Mouse (Mus musculus) hindbrain, embryonic 15.5 days (tissue): ENCODE results near the gene BC025446. TPM values are rescaled to one million over a fixed set of nuclear protein-coding genes. Genes with fewer than 3 reads are reported as not detected.

Experiments
- ATAC-seq: fragments of 200-750 bp; cut with Nextera tagmentation; 2 replicates; pipeline ENCODE4 v1.8.0; 2017; ENCODE audit warnings: low read depth, moderate number of reproducible peaks, moderate TSS enrichment; ENCODE audit not compliant: low FRiP score
- H3K27ac ChIP-seq: fragments of 300-500 bp; sonication (generic); replicated peaks from 2 replicates; pipeline ENCODE4 v1.5.1; 2015; ENCODE audit warnings: mild to moderate bottlenecking, inconsistent platforms
- H3K27me3 ChIP-seq: fragments of 300-500 bp; sonication (generic); 2 replicates; pipeline ENCODE4 v1.6.1; 2015; ENCODE audit warnings: control low read depth, inconsistent platforms
- H3K36me3 ChIP-seq: fragments of 300-500 bp; sonication (generic); 2 replicates; pipeline ENCODE4 v1.6.1; 2015; ENCODE audit warnings: control low read depth, inconsistent platforms
- H3K4me1 ChIP-seq: fragments of 300-500 bp; sonication (generic); replicated peaks from 2 replicates; pipeline ENCODE4 v1.6.1; 2015; ENCODE audit warnings: control low read depth, inconsistent platforms
- H3K4me2 ChIP-seq: fragments of 300-500 bp; sonication (generic); 2 replicates; pipeline ENCODE4 v1.6.1; 2015; ENCODE audit warnings: moderate library complexity, mild to moderate bottlenecking, inconsistent platforms
- H3K4me3 ChIP-seq: fragments of 300-500 bp; sonication (generic); 2 replicates; pipeline ENCODE4 v1.5.1; 2015; ENCODE audit warnings: mild to moderate bottlenecking, inconsistent platforms
- H3K9ac ChIP-seq: fragments of 300-500 bp; sonication (generic); 2 replicates; pipeline ENCODE4 v1.6.1; 2015; ENCODE audit warnings: inconsistent platforms
- H3K9me3 ChIP-seq: fragments of 300-500 bp; sonication (generic); 2 replicates; pipeline ENCODE4 v1.6.1; 2016; ENCODE audit warnings: control low read depth, inconsistent platforms
- WGBS: fragments of 180-500 bp; shearing (Covaris S2); methylation state at CpG from one replicate; pipeline ENCODE4 v1.1.7; 2015; 5-methylcytosine and 5-hydroxymethylcytosine counted together
- polyA plus RNA-seq: library from polyadenylated mRNA; unstranded; fragments of >200 nt; fragmentation: Nextera tagmentation; extraction: Ambion mirVana; gene quantifications from 2 replicates; pipeline ENCODE4 v1.2.1, GENCODE M21; 2015

The BC025446 gene
- polyA plus RNA-seq, 1 experiment from 2014 or later, result not detected

DNA sequence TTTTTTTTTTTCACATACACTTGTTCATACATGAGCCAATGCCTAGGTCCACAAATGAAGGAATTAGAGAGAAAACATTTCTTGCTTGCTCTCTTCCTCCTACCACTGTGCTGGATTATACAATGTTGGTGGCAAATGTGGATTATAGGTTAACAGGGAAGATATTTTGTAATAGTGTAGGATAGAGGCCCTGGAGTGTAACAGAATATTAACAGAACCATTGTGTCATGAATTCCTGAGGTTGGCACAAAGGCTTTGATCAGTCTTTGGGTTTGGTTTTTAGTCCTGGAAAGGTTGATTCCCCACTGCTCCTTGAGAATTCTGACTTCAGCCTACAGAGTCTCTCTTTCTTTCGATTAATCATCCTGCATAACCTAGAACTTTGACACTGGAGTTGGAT is 50.5 kb downstream of the BC025446 start:
- Histone ChIP-seq H3K9ac (no peak overlapping the region), H3K36me3 (no peaks in the 10 kb centered on the region), H3K4me2 (no peak overlapping the region), H3K4me3 (no peak overlapping the region), H3K27me3 (no peaks in the 10 kb centered on the region), H3K9me3 (no peaks in the 10 kb centered on the region), H3K27ac (no peak overlapping the region), H3K4me1 (no peaks in the 10 kb centered on the region)
- ATAC-seq, result no peak
- WGBS, result 78% methylated on average over 1 of the region's 1 CpGs

DNA sequence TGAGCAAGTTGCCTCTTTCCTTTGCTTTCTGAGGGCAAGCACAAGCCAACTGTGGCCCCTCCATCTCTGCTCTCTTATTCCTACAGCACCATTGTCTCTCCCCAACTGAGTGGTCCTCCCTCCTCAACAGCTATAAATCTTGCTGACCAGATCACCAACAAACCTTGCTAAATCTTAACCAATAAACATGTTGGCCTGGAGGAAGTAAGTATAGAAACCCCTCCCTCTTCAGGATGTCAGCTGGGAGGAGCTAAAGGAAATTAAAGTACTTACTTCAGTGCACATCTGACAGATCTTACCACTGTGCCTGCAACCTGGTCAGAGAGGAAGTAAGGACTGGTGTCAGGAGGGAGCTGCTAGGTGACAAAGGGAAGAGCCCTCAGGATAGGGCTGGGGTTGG is 51.9 kb downstream of the BC025446 start, which contains the start of gene Ly6f:
TSS of gene Ly6f (plus strand) at position 301 of the 400 bp plus-strand sequence.
- H3K4me3 ChIP-seq, result no peak within 1 kb of the TSS
- H3K27ac ChIP-seq, result no peak within 1 kb of the TSS
- H3K9me3 ChIP-seq, result no peaks in the 10 kb centered on the region
- ATAC-seq, result no peak
- H3K4me2 ChIP-seq, result no peak within 1 kb of the TSS
- H3K9ac ChIP-seq, result no peak within 1 kb of the TSS
- no peaks in the 10 kb centered on the region for H3K36me3 ChIP-seq
- H3K27me3 ChIP-seq, result no peaks in the 10 kb centered on the region
- H3K4me1 ChIP-seq, result no peaks in the 10 kb centered on the region

DNA sequence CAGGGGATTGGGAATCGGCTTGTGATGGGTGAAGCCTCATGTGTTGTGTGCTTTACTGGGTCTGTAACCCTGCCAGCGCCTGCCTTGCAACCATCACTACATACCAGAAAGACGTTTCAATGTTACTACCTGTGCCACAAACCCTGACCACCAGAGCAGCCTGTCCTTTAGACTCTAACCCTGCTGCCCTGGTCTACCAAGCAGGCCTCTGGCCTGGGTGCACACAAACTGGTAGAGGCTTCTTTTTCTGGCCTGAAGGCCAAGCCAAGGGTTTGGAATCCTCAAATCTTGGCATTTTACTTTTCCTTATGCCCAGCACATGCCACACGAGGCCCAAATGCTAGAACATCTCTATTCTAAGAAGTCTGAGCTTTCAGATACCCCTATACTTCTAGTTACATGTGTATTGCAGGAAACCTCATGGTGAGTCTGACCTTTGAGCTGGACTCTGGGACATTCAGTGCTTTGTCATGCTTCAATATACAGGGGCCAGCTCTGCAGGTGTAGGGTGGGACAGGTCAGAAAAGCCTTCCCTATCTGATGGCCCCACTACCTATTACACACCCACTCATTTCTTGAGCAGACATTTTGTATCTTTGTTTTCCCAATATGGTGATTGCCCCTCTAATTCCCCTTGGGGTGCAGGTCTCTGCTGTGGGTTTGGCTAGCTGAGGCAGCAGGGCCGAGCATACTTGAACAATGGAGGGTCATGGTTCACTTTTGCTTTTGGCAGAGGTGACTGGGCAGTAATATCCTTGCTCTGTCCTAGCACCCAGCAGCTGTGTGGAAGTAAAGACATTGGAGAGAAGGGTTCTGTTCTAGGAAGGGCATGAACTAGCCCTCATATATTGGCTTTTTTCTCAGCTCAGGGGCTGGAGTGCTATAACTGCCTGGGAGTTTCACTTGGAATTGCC is 53.0 kb downstream of the BC025446 start:
- Histone ChIP-seq H3K36me3 (no peaks in the 10 kb centered on the region), H3K27ac (no peak overlapping the region), H3K4me2 (no peak overlapping the region), H3K4me1 (no peaks in the 10 kb centered on the region), H3K9ac (no peak overlapping the region), H3K9me3 (no peaks in the 10 kb centered on the region), H3K4me3 (no peak overlapping the region), H3K27me3 (no peaks in the 10 kb centered on the region)
- WGBS, result 86% methylated on average over 5 of the region's 5 CpGs
- ATAC-seq, result no peak

DNA sequence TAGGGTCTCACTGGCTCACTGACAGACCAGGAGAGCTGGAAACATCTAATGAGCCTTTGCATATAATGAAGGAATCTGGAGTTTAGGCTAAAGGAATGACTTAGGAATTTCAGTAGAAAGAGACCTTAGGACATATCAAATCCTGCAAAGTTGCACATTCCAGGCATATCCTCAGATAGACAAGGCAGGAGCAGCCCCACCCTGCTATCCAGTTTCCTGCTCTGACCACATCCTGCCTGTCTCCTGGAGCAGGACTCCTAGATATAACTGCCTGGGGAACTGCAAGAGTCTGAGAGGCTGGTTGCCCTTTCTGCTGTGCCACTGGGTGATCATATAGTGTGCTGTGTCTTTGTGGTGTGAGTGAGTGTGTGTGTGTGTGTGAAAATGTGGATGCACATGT is 54.0 kb downstream of the BC025446 start:
- Histone ChIP-seq H3K36me3 (no peaks in the 10 kb centered on the region), H3K9me3 (no peaks in the 10 kb centered on the region), H3K4me1 (no peaks in the 10 kb centered on the region), H3K27me3 (no peaks in the 10 kb centered on the region), H3K27ac (no peak overlapping the region), H3K4me2 (no peak overlapping the region), H3K9ac (no peak overlapping the region), H3K4me3 (no peak overlapping the region)
- ATAC-seq, result no peak

GRCm38 (mm10) chr15:75270691-75271362 is 54.7 kb downstream of the BC025446 start:
- no peak overlapping the region for H3K4me3 ChIP-seq
- no peak overlapping the region for H3K9ac ChIP-seq
- no peak overlapping the region for H3K27ac ChIP-seq
- no peaks in the 10 kb centered on the region for H3K27me3 ChIP-seq
- H3K4me2 ChIP-seq, result no peak overlapping the region
- no peaks in the 10 kb centered on the region for H3K4me1 ChIP-seq
- H3K36me3 ChIP-seq, result no peaks in the 10 kb centered on the region
- ATAC-seq, result no peak
- 89% methylated on average over 3 of the region's 3 CpGs for WGBS
- no peaks in the 10 kb centered on the region for H3K9me3 ChIP-seq

GRCm38 (mm10) chr15:75271426-75271825 is 55.2 kb downstream of the BC025446 start:
- H3K4me2 ChIP-seq, result no peak overlapping the region
- no peak for ATAC-seq
- no peak overlapping the region for H3K4me3 ChIP-seq
- no peak overlapping the region for H3K9ac ChIP-seq
- 78% methylated on average over 1 of the region's 1 CpGs for WGBS
- H3K27me3 ChIP-seq, result no peaks in the 10 kb centered on the region
- no peaks in the 10 kb centered on the region for H3K36me3 ChIP-seq
- H3K27ac ChIP-seq, result no peak overlapping the region
- no peaks in the 10 kb centered on the region for H3K4me1 ChIP-seq
- H3K9me3 ChIP-seq, result no peaks in the 10 kb centered on the region

GRCm38 (mm10) chr15:75271891-75272290 is 55.7 kb downstream of the BC025446 start:
- H3K27ac ChIP-seq, result no peak overlapping the region

More at GRCm38 (mm10) chr15:75271891-75272290, 55.7 kb downstream of the BC025446 start:
- Histone ChIP-seq H3K4me1 (no peaks in the 10 kb centered on the region), H3K27me3 (no peaks in the 10 kb centered on the region), H3K9ac (no peak overlapping the region), H3K4me3 (no peak overlapping the region), H3K36me3 (no peaks in the 10 kb centered on the region), H3K9me3 (no peaks in the 10 kb centered on the region), H3K4me2 (no peak overlapping the region)
- WGBS, result 80% methylated on average over 3 of the region's 3 CpGs
- ATAC-seq, result no peak

Other genes starting within 250 kb of the BC025446 start
- not detected in 2 replicates for gene Ly6i, start 232.9 kb upstream of the BC025446 start, polyA plus RNA-seq
- gene Ly6a, start 218.3 kb upstream of the BC025446 start, polyA plus RNA-seq, result 1.6 and 5.7 TPM in 2 replicates
- gene Ly6c1, start 167.5 kb upstream of the BC025446 start, polyA plus RNA-seq, result 8.0 and 8.5 TPM in 2 replicates
- 0.40 and 1.2 TPM in 2 replicates for gene Ly6c2, start 104.4 kb upstream of the BC025446 start, polyA plus RNA-seq
- not detected in 2 replicates for gene Ly6g, start 61.1 kb upstream of the BC025446 start, polyA plus RNA-seq
- not detected in 2 replicates for gene Ly6f, start 52.0 kb downstream of the BC025446 start, polyA plus RNA-seq